Mouse (Mus musculus): ENCODE data around the gene Armc2.
A peak's percentile ranks its signal among the peaks of the same experiment; 100 is the strongest.

Gene Armc2

DNA sequence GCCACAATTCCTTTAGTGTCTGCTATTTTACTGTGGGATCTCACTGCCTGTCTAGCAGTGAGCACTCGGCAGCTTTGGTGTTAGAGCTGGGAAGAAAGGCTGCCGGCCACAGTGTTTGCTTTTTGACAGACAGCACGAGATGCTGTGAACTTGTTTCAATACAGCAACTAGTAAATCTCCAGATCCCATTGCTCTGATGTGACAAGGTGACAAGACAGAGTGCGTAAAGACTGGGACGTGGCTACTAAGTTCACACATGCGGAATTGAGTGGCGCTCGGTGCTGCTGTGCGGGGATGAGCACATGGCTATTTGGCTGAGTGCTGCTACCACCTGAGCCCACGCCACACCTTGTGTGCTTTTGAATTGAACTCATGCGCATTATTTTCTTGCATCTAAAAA is 110.8 kb downstream of the Armc2 start:
- DNase-seq (ENCODE audit: low spot score in 2 of 2) = no peak

- DNase-seq (ENCODE audit: low spot score in 2 of 2) = no peak
Observed at GRCm38 (mm10) chr10:41901864-41902263, 116.4 kb downstream of the Armc2 start.

DNA sequence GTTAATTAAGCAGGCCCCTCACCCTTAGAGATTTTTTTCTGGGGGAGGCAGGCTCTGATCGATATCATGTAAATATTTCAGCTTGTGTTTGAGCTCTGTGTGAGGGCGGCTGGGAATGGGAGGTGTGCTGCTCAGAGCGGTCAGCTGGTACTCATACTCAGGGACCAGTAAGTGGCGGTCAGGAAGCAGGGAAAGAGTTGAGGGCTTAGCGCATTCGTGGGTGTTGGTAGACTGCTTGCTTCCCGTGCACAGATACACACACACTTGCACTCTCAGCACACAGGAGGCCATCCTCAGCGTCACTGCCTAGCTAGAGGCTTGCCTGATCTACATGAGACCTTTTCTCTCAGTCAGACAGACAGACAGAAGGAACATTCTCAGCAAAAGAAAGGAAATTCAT is 116.8 kb downstream of the Armc2 start:
- no peak for DNase-seq (ENCODE audit: low spot score in 2 of 2)

- no peak for DNase-seq (ENCODE audit: low spot score in 2 of 2)
Observed at GRCm38 (mm10) chr10:41896865-41897264, 121.4 kb downstream of the Armc2 start.

DNA sequence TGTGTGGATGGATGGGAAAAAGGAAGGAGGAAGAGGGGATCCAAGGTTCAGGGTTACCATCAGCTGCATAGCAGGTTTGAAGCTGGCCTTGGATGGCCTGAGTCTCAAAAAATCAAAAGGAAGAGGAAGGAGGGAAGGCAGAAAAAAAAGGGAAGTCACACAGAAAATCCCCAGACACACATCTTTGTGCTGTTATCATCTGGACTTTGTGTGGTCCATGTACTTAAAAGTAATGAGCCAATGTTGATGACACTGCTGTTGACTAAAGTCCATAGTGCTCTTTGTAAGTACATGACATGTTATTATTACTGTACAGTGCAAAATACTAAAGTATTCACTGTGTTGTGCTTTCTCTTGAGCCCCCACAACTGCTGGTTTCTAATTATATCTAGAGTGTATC is 121.8 kb downstream of the Armc2 start:
- no peak for DNase-seq (ENCODE audit: low spot score in 2 of 2)

GRCm38 (mm10) chr10:41893433-41894411 is 124.5 kb downstream of the Armc2 start:
- DNase-seq (ENCODE audit: low spot score in 2 of 2) = no peak

- no peak for DNase-seq (ENCODE audit: low spot score in 2 of 2)
Observed at GRCm38 (mm10) chr10:41891312-41891711, 126.9 kb downstream of the Armc2 start.

- DNase-seq (ENCODE audit: low spot score in 2 of 2) = no peak
Observed at GRCm38 (mm10) chr10:41890537-41890936, 127.7 kb downstream of the Armc2 start.

- DNase-seq (ENCODE audit: low spot score in 2 of 2) = no peak
Observed at GRCm38 (mm10) chr10:41889566-41889965, 128.7 kb downstream of the Armc2 start.

GRCm38 (mm10) chr10:41888365-41888941 is 129.8 kb downstream of the Armc2 start:
- DNase-seq (ENCODE audit: low spot score in 2 of 2) = no peak

DNA sequence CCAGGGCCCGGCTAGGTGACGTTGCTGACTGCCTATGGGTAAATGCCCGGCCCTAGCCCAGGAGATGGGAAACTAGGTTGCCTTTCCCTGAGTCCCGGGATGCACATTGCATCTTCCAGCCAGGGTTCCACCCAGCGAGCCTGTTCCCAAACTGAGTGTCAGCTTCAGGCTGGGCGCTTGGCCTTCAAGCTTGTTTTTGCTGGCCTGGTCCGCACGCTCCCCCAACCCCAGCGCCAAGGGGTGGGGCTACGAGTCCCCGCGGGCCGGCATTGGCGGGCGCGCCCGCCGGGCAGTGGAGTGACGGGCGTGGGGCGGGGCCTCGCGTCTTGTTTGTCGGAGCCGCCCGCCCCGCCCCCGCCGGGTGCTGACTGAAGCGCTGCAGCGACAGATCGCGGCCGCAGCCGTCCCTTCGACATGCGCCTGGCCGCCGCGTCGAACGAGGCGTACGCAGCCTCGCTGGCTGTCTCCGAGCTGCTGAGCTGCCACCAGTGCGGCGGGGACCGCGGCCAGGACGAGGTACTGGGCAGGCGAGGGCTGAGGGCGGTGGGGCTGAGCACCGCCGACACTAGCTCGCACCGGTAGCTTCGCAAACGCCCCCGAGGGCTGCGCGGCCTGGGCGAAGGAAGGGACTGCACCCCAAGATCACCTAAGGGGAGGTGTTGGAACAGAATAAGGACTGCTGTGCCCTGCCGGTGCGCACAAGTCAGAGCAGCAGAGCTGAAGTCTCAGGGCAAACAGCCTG is 131.0 kb downstream of the Armc2 start:
- peak; percentile 90 to 94 for DNase-seq (ENCODE audit: low spot score in 2 of 2)

GRCm38 (mm10) chr10:41883741-41884575 is 134.3 kb downstream of the Armc2 start:
- DNase-seq (ENCODE audit: low spot score in 2 of 2) = no peak

DNA sequence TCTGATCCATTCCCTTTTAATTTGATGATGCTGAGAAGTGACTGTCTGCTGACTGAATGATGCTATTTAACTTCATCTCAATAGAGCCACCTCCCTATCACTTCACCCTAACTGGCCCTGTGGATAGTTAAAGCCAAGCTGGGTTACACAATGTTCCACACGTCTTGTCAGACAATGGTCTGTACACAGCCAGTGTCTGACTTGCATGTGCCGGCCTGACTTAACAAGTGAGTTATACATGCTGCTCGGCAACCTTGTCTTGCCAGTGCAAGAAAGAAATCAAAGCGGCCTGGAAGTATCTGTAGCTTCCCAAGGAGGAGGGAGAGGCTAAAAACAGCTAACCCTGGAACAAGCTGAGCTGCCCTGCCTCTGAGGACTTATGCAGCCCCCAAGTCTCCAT is 136.8 kb downstream of the Armc2 start:
- DNase-seq (ENCODE audit: low spot score in 2 of 2) = no peak

DNA sequence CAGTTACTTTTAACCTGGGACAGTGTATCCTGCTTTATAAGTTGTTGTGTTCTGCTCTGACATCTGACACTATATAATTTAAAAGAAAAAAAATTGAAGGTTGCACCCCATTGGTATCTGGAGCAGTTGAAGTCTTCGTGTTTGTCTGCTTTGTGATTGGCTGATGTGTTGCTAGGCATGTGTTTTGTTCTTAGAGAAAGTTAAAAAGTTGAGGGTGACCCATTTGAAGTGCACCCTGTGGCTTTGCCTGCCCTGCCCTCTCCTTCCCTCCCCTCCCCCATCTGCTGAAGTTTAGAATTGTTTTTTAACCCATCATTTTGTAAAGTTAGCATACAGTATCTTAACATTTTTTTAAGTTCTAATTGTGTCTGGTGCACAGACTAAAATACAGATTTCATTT is 137.5 kb downstream of the Armc2 start:
- no peak for DNase-seq (ENCODE audit: low spot score in 2 of 2)

DNA sequence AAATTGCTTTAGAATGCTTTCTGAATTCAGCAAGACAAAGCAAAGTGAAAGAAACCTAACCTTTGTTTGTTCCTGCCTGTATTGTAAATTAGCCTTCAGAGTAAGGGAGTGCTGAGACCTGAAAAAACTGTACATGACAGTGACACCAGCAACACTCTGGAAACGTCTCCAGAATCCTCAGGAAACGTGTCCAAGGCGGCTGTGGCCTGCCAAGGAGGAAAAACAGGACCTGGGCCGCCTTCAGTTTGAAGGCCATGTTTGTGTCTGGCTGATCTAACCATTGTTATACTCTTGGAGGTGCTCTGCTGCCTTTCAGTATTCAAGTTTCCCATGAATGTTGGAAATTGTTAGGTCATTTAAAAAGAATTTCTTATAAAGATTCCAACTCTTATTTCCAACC is 138.0 kb downstream of the Armc2 start:
- DNase-seq (ENCODE audit: low spot score in 2 of 2) = no peak

- DNase-seq (ENCODE audit: low spot score in 2 of 2) = no peak
Observed at GRCm38 (mm10) chr10:41879675-41880074, 138.6 kb downstream of the Armc2 start.

- DNase-seq (ENCODE audit: low spot score in 2 of 2) = no peak
Observed at GRCm38 (mm10) chr10:41878344-41878743, 139.9 kb downstream of the Armc2 start.

- no peak for DNase-seq (ENCODE audit: low spot score in 2 of 2)
Observed at GRCm38 (mm10) chr10:41875624-41876023, 142.6 kb downstream of the Armc2 start.

GRCm38 (mm10) chr10:41871564-41871963 is 146.7 kb downstream of the Armc2 start:
- no peak for DNase-seq (ENCODE audit: low spot score in 2 of 2)

- DNase-seq (ENCODE audit: low spot score in 2 of 2) = no peak
Observed at GRCm38 (mm10) chr10:41870101-41870500, 148.1 kb downstream of the Armc2 start.

DNA sequence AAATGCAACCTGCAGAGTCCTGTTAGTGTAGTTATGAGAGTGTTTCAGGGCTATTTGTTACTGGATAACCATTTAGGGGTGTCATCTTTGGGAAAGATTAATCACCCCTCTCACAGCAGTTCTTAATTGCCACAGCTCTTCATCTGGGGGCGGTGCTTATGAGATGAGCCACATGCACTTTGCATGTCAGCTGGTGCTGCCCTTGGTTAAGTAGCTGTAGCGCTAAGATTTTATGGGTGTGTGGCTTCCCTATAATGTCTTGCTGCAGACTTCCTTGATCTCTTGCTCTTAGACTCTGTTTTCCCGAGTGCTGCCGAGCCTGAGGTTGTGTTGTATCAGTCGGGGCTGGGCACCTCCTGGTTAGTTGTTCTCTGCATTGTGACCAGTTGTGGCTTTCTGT is 150.3 kb downstream of the Armc2 start:
- no peak for DNase-seq (ENCODE audit: low spot score in 2 of 2)

DNA sequence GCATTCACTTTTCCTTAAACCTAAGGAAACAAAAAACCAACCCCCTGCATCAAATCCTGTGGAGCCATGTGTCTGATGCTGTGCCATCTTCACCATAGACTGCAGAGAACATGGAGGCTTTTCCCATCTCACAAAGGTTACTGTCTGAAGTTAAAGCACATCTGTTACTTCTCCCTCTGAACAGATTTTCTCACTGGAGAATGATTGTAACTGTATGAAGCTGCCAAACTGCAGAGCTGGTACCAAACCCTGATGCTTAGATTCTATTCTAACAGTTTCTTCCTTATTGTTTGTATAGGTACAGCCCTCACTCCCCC is 151.4 kb downstream of the Armc2 start:
- DNase-seq (ENCODE audit: low spot score in 2 of 2) = no peak
